Mouse (Mus musculus) E14TG2a.4 (cell line): ENCODE measurements at regions not wholly inside any gene's neighbourhood (a gene's known extent, or its start where the extent isn't known, plus 50 kb on each side); places are given as distances from the start of the nearest gene placed in this dataset.

ENCODE experiments used
- CTCF ChIP-seq: conservative IDR thresholded peaks from 2 replicates; pipeline ENCODE4 v1.5.1; 2014; ENCODE audit warnings: low read length
- NANOG ChIP-seq: IDR thresholded peaks from 2 replicates; pipeline ENCODE4 v1.6.1; 2014; ENCODE audit warnings: borderline replicate concordance, low read length, mixed read lengths
- POU5F1 ChIP-seq: IDR thresholded peaks from 2 replicates; pipeline ENCODE4 v1.6.1; 2014; ENCODE audit warnings: low read length, borderline replicate concordance

GRCm38 (mm10) chr13:60369216-60369615 is 192.1 kb upstream of the Gas1 start:
- TF ChIP-seq CTCF (no peak), POU5F1 (no peak), NANOG (no peak)
